Mouse (Mus musculus): ENCODE measurements around the gene Hist1h4c.
"Not testable (repeated sequence)": the region's sequence is repeated elsewhere in the genome, so short reads cannot be mapped to it uniquely, and the experiment has no call there.

Hist1h4c gene

DNA sequence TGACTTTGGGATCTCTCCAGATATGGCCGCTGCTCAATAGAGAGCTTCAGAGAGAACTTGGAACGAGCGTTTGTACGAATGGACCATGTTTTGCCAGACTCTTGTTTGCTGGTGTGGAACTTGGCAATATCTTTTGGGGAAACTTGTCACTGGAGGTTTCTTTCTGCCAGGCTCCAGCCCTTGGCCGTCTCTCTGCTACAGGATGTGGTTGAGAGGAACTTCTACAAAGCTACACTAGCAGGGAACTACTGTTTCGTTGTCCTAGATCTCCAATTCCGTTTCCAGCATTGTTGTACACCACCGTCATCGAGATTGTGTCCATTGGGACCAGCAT, 30.9 kb upstream of the Hist1h4c start:
- no peak for DNase-seq (ENCODE audit: low spot score in 2 of 2)

DNA sequence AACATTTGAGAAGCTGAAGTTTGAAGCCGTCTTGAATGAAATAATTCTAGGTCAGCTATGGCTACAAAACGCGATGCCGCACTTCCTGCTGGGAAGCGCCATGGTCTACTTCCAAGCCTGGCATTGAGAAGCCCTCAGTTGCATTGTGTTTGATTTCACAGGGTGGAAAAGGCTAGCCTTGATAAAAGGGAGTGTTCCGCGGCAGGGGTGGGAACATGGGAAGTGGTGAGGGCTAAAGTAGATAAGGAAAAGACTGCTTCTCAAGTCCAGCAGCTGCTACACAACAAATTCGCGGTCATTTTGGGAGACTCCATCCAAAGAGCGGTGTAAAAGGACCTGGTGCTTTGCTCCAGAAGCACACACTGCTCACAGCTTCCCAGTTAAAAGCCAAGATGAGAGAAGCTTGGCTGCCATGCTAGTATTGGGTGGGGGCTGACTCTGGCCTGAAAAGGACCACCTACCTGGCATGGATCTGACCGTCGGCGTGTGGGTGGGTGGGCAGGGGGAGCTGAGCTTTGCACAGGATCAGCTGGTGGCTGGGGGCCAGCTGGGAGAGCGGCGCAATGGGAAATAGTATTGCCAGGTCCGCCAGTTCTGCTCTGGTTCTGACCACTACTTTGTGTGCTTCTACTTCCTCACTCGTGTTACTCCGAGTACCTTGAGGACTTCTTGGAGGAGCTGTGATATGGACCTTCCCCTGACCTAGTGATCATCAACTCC, 30.4 kb upstream of the Hist1h4c start:
- no peak for DNase-seq (ENCODE audit: low spot score in 2 of 2)

DNA sequence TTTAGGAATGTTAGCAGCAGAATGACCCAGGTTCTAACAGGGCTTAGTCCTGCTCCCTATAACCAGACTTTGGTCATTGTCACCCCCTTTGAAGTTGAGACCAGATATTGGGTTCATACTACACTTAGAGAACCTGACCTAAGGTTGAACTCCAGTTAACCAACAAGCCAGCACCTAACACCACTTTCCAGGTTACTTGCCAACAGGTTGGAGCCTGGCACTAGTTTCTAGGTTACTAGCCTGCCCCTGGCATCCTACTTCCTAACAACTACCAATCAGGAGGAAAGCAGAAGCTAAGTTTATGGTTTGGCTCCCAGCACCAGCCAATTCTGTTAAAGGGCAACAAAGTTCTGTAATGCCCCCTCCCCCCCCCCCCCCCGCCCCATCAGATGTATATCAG, 27.0 kb upstream of the Hist1h4c start:
- no peak for DNase-seq (ENCODE audit: low spot score in 2 of 2)

DNA sequence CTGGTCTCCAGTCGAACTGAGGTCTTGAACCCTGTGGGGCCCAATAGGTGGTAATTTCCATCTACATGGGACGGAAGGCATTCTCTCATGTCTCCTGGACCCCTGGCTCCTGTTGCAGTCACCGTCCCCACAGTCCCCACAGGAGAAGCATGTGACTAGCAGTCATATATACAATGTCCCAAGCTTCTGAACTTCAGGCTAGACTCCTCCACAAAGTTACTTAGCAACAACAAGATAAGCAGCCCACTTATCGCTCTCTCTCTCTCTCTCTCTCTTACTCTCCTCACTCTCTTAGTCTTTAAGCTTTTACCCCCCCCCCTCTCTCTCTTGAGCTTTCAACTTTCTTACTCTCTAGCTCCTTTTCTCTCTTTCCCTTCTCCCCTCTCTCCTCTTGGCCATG, 26.0 kb upstream of the Hist1h4c start:
- no peak for DNase-seq (ENCODE audit: low spot score in 2 of 2)

DNA sequence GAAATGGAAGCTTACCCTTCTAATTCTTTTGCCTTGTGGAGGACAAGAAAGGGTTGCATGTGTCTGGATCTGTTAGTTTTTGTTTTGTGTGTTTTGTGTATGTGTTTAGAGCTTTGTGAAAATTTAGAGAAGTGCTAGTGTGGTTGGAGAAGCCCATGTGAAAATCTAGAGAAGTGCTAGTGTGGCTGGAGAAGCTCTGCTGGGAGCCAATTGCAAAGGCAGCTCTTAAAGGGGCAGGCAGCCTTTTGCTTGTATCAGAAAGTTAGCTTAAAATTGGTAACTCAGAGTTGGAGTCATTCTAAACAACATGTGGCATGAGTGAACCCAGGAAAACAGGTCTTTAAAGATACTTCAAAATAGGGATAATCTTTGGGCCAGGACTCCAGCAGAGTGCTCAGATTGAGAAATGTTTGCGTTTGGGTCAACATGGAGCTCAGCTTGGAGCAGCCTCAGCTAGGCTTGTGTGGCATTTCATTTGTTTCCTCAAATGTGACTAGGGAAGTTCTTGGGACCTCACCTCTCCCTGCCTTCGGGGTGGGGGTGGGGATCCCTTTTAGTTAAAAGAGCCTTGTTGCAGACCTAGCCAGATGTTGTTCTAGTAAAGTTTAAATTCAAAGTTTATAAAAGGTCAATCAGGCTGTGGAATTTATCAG, 19.5 kb upstream of the Hist1h4c start:
- not testable (repeated sequence) for DNase-seq (ENCODE audit: low spot score in 2 of 2)

DNA sequence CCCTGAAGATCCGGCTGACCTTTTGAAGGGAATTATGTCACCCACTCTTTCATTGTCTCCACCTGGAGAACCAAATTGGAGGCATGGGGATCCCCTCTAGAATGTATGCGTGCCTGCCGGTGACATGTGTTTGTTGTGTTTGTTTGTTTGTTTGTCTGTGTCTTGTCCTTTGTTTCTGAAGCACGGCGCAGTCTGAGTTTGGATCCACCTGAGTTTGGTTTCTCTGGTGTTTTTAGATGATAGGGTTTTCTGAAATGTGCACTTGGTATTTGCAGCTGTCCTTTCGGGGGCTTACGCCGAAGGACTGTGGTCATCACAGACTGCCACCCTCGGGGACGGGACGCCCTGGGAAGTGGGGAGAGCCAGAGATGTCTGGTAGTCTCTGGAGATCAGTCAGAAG, 18.9 kb upstream of the Hist1h4c start:
- DNase-seq (ENCODE audit: low spot score in 2 of 2), result no peak

DNA sequence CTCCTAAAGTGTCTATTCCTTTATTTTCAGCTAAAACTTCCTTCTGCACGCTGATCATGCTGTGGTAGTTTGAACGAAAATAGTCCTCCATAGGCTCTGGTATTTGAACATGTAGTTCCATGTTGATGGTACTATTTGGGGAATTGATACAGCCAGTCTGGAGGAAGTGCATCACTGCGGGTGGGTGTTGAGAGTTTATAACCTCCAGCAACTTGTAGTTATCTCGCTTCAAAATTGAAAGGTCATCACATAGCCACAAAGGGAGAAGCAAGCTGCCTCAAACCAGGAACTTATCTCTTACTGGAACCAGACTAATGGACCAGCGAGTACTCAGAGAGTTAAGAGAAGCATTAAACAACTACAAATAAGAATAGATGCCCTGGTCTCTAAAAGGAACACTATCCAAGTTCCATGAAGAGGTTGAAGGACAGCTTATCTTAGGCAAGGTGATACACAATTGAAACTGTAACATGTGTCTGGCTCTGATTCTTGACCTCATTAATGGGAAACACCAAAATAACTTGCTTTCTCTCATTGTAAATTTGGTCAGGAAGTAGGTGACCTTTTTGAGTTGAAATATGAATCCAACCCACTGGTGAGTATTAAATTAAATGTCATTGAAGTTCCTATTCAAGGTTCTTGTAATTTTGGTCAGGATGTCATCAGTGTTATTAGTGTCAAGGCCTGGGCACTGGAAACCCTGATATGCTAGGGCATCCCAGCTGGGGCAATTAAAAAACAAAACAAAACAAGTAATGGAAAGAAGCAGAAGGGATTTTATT, 18.2 kb upstream of the Hist1h4c start:
- no peak for DNase-seq (ENCODE audit: low spot score in 2 of 2)

DNA sequence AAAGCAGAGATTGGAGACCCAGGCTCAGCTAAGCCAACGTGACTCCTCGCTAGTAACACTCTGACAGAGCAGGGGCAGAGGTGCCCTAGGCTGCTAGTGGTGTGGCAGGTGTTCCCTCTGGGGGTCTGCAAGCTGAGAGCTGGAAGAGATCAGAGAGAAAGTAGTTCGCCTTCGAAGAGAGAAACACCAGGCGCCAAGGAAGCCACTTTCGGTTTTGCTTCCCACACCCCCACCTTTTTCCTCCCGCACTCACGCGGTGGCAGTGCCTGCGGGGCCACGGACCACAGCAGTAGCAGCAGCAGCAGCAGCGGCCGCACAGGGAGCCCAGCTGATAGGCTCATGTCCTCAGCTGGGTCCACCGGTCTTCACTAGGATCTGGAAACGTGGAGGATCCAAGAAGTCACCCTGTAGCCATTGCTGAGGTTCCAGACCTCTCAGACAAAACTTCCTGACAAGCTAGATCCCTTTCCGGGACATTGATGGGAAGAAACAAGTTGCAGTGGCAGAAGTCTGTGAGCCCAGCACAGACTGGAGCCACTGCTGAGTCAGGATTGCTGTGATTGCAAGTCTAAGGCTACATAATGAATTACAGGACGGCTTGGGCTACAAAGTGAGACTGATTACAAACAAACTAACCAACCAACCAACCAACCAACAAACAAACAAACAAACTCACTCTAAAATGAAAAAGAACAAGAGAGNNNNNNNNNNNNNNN, 12.3 kb upstream of the Hist1h4c start, which contains the start of gene Hfe:
Hfe (minus strand) TSS at position 481 of the 716 bp plus-strand sequence.
- DNase-seq (ENCODE audit: low spot score in 2 of 2), result peak in 1 of 2 experiments; percentile 40

DNA sequence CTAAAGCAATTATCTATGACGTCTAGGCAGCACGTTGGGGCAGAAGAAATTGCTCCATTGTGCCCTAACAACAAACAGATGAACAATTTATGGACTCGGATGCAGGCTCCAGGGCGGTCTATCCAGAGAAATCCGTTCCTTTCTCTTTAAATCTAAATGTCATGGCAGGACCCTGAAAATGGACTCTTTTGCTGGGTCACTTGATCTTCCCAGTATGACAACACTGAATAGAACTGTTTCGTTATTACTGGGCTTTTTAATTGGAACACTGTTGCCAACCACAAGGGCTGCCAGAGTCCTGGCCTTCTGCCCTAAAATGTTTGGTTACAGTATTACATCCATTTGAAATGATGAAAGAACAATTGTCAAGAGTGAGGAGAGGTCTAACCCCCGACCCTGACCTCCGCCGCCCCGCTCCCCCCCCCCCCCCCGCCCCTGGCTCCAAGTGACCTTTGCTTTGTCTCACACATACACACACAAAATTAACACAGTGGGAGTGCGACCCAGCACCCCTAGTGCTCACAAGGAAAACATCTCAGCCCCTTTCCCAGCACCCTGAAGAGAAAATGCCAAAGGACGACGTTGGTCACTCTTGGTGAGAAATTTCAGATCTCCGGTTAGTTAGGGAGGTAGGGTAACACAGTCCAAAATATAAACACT, 11.6 kb upstream of the Hist1h4c start:
- DNase-seq (ENCODE audit: low spot score in 2 of 2), result no peak

DNA sequence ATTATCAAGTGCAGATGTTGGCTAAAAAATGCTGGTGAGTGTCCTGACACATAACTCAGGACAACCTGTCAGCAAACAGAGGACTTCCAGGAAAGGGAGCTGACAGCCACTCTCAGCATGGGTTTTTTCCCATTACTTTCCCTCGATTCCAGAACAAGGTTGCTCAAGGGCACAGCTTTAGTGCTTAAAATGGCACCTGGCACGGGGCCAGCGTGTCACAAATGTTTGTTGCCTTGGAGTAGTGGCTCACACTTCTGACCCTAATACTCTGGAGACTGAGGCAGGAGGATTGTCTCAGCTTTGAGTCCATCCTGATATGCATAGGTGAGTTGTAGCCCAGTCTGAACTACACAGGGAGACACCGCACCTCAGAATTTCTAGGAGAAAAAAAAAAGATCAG, 10.4 kb upstream of the Hist1h4c start:
- DNase-seq (ENCODE audit: low spot score in 2 of 2), result no peak

DNA sequence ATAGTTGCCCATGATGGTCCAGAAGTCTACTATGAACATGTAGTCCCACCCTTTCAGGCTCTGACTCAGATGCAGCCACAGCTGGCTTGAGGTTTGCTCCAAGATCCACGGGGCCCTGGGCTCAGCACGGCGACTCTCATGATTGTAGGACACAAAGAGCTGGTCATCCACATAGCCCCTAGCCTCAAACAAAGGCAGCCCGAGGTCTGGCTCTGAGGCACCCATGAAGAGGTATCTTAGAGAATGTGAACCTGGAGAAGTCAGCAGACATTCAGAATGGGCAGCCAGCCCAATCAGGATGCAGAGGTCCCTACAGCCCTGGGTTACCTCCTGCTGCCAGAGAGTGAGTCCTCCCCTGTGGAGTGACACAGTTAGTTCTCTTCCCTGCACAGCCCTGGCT, 9.8 kb upstream of the Hist1h4c start:
- DNase-seq (ENCODE audit: low spot score in 2 of 2), result no peak

DNA sequence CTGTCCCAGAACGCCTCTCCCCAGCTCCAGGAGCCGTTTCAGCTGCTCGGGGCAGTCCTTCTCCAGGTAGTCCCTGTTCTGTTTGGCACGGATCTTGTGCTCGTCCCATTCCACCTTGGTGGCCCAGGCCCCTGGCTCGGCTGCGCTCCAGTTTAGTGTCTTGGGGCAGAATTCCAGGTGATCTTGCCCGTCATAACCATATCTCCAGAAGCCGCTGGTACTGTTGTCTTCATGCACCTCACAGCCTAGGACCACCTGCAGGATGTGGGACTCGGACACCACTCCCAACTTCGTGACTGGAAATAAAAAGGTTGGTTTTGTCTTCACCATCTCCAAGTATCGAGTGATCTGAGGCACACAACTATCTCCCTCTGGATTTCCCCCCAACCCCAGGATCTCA, 8.5 kb upstream of the Hist1h4c start:
- no peak for DNase-seq (ENCODE audit: low spot score in 2 of 2)

DNA sequence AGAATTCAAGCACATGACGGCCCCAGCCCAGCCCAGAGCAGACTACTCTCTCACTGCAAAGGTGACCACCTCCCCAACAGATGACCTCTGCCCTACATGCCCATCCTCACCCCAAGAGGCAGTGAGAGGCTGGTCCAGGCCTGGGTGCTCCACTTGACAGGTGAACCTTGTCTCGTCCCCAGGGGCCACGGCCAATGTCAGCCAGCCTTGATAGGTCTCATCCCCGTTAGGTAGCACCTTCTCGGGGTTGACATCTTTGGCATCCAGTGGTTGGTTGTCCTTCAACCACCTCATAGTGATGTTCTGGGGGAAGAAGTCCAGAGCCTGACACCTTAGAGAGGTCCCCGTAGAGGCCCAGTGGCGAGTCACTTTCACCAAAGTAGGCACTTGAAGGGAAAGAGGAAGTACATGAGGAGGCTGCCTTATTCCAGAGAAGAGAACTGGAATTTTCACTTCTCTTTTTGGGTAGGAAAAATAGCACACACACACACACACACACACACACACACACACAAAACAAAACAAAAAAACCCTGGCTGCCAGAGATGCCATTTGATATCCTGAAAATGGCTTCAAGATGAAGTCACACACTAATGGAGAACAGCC, 7.6 kb upstream of the Hist1h4c start:
- DNase-seq (ENCODE audit: low spot score in 2 of 2), result no peak

DNA sequence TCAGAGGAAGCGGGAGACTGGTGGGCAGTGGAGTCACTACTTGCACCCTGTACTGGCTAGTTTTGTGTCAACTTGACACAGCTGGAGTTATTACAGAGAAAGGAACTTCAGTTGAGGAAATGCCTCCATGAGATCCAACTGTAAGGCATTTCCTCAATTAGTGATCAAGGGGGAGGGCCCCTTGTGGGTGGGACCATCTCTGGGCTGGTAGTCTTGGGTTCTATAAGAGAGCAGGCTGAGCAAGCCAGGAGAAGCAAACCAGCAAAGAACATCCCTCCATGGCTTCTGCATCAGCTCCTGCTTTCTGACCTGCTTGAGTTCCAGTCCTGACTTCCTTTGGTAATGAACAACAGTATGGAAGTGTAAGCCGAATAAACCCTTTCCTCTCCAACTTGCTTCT, 4.5 kb upstream of the Hist1h4c start:
- not testable (repeated sequence) for DNase-seq (ENCODE audit: low spot score in 2 of 2)

DNA sequence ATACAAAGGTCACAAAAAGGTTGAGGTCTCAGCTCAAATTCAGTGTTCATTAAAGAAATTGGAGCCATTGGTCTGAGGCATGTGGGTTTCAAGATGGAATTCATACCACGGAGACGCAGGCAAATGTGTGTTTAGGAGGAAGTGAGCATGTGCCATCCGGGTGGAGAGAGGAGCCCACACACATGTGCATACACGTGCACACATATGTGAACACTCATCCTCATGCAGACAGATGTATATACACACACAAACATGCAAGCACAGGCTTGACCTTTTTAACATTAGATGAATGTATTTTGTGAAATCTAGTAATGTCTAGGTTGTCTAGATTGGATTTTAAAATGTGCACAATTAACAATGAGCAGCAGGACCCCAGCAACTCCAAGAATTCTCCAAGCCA, 4.0 kb upstream of the Hist1h4c start:
- no peak for DNase-seq (ENCODE audit: low spot score in 2 of 2)

DNA sequence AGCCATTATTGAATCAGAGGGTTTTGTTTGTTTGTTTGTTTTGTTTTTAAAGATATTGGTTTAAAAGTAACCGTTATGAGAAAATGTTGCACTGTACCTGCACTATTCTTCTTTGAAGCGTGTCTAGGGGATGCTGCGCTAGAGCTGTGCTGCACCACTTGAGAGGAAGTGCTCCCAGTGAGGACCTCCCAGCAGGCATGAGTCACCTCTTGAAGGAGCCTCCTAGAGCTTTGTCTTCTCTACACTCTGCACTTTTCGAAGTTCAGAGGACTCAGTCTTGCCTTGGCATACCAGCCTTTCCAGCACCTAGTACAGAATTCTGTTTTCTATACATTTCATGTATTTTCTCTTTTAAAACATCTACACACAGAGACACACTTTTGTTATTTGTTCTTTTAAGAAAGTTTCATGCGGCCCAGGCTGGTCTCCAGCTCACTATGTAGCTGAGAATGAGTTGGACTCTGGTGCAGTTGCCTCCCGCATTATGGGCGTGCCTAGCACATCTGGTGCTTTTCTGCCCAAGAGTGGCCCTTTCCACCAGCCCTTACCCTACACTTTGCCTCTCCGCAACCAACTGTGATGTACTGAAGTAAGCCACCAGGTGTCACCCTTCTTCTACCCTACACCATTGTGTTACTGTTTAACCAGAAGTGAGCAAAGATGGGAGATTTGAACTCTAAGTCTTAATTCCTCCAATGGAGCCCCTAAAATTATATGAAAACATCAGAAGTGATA, 2.7 kb upstream of the Hist1h4c start:
- DNase-seq (ENCODE audit: low spot score in 2 of 2), result peak; percentile 54 to 82

DNA sequence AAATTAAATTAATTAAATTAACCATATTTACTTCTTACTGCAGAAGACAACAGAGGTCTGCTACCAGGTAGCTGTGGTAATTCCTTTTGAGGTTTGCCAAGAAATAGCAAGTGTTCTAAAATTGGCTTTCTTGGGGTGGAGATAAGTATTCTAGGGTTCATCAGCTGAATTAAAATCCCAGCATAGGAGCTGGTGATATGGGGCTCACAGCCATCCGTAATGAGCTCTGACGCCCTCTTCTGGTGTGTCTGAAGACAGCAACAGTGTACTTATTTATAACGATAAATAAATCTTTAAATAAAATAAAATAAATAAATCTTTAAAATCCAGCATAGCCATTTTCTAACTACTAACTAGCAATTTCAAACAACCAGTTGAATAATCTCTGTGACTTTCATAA, 1.5 kb upstream of the Hist1h4c start:
- no peak for DNase-seq (ENCODE audit: low spot score in 2 of 2)

DNA sequence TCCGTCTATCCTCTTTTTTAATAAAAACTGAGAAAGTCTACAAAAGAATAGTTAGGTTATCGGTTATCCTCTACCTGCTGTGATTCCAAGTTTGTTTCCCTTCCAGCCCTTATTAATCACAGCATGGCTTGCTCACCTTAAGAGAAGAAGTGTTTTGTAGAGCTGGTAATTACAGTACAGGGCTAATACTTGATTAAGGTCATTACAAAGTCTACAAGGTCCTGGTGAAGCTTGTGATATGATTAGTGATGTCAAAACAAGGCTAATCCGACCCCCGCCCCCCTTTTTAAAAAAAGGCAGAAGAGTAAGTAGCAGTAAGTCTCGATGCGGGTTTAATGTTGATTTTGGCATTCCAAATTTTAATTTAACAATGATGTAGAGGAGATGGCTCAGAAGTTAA, 742 bp upstream of the Hist1h4c start:
- no peak for DNase-seq (ENCODE audit: low spot score in 2 of 2)

DNA sequence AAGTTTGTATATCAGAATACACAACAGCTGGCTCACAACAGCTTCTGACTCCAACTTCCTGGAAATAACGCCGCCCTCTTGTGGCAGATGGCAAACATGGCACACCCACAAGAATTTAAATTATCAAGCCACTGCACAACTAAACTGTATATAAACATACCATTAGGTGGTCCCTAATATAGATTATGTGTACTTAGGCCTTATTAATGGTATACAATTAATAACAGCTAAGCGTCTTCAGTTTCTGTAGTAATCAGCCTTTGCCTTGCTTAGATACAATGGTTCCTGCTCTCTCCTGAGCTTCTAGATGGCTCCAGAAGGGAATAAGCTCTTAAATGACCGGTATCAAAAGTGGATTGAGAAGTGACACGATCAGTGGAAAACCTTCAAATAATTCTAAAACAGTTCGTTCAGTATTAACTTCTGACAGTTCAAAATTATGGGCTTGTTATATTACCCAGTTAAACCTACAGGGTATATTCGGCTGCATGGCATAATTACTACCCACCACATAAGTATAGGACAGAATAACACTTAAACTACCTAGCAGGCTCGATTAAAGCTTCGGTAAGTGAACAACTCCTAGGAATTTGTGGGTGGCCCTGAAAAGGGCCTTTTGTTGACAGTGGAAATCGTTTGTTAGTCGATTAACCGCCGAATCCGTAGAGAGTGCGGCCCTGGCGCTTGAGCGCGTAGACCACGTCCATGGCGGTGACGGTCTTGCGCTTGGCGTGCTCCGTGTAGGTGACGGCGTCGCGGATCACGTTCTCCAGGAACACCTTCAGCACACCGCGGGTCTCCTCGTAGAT, 559 bp downstream of the Hist1h4c start:
- DNase-seq (ENCODE audit: low spot score in 2 of 2), result peak; percentile 34 to 46

DNA sequence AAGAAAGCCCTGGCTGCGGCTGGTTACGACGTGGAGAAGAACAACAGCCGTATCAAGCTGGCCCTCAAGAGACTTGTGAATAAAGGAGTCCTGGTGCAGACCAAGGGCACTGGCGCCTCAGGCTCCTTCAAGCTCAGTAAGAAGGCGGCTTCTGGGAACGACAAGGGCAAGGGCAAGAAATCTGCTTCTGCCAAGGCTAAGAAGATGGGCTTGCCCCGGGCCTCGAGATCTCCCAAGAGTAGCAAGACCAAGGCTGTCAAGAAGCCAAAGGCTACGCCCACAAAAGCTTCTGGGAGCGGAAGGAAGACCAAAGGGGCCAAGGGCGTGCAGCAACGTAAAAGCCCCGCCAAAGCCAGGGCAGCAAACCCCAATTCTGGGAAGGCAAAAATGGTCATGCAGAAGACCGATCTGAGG, 2.2 kb downstream of the Hist1h4c start:
- DNase-seq (ENCODE audit: low spot score in 2 of 2), result no peak

Measured in frontal cortex, postnatal 36 days (tissue).